Mouse (Mus musculus) C2C12 (cell line): ENCODE measurements around the gene Msi2.

Experiments
- CTCF ChIP-seq: IDR thresholded peaks from one replicate; pipeline ENCODE4 v1.5.1; 2011; ENCODE audit not compliant: control insufficient read depth, insufficient read depth, insufficient read length
- MAX ChIP-seq: IDR thresholded peaks from one replicate; pipeline ENCODE4 v1.6.1; 2011; ENCODE audit warnings: mild to moderate bottlenecking, control low read depth
- USF1 ChIP-seq: IDR thresholded peaks from one replicate; pipeline ENCODE4 v1.6.1; 2011; ENCODE audit warnings: low read depth, mild to moderate bottlenecking, control low read depth, moderate library complexity

GRCm38 (mm10) chr11:88585880-88586279 is 132.4 kb downstream of the Msi2 start:
- TF ChIP-seq CTCF (no peak), MAX (no peak), USF1 (no peak)
